Mouse (Mus musculus) leukemia stem cell, adult 10-12 weeks (primary cell): Measurements from ENCODE around the gene Faah. TPM values are rescaled to one million over a fixed set of nuclear protein-coding genes. Genes with fewer than 3 reads are reported as not detected.

Experiments used
- polyA plus RNA-seq: library from polyadenylated mRNA; stranded (reverse); fragments of >175 nt; gene quantifications from 2 replicates; pipeline ENCODE4 v1.2.3, GENCODE M21; 2012; ENCODE audit warnings: low replicate concordance

Gene Faah
- 7.7 and 12.1 TPM in 2 replicates for polyA plus RNA-seq

DNA sequence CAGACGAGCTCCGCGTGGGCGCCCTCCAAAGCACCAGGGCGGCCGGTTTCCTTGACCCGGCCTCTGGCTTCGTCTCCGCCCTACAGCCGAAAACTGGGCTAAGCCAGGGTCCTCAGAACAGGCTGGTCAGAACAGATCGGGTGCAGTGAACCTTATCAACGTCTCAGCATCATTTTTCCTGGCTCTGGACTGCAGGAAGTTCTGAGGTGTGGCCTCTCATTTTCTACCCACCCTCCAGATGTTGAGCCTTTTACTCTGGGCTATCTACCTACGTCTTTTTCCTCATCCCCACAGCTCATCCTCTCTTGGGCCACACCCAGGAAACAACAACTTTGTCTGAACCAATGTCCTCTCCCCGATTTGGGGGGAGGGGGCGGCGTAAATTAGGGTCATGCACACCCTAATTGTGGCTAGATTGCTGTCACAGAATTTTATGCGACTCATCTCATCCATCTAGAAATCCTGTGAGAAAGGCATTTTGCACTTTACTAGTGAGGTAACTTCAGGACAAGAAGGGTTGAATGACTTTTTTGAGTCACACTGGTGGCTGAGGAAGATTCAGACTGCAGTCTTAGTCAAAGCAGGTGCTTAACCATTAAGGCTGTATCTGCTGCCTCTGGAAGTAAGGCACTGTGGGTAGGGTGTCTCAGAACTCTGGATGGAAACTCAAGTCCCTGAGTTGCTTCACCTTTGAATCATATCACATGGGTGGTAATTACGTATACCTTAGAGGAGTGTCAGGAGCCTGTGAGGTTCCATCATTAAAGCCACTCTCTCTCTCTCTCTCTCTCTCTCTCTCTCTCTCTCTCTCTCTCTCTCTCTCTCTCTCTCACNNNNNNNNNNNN, at the start of gene Faah:
Gene Faah, minus strand, starts transcription at position 25 of the 845 bp plus-strand sequence.

DNA sequence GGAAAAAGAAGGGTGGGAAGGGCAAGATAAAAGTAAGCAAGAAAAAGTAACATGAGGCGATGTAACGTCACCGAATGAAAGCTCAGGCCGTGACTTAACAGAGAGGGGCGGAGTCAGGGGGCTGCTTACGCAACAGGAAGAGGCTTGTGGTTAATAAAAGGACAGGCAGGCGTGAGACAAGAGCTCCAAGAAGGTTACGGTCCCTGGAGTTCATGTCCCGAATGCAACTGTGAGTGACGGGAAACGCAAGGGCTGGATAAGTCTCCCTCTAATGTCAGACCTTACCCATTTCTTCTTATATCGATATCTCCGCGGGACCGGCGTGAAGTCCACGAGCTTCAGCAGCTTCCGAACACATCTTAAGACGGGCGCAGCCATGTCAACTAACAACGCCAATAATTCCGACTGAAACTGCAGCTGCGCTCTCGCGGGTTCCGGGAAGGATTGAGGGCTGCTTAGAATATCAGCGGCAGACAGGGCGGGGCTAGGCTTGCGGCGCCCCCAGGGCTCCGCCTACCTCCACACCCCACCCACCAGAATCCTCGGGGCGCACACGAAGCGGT, 35.8 kb upstream of the Faah start, which contains the start of gene Nsun4:
Gene Nsun4, minus strand, starts transcription at position 478 of the 563 bp plus-strand sequence.

GRCm38 (mm10) chr4:115939295-115940102, 78.2 kb downstream of the Faah start, which contains the start of gene Dmbx1:
Gene Dmbx1 (minus strand): TSS chr4:115939926.

Other genes starting within 250 kb of the Faah start
- gene Tex38, start 236.9 kb downstream of the Faah start, polyA plus RNA-seq = not detected in 2 replicates
- gene Atpaf1, start 233.1 kb downstream of the Faah start, polyA plus RNA-seq = 10.3 and 13.7 TPM in 2 replicates
- 11.1 and 14.7 TPM in 2 replicates for gene Mob3c, start 189.8 kb downstream of the Faah start, polyA plus RNA-seq
- gene Mknk1, start 178.7 kb downstream of the Faah start, polyA plus RNA-seq = 22.0 and 87.7 TPM in 2 replicates
- gene Kncn, start 133.5 kb downstream of the Faah start, polyA plus RNA-seq = not detected in 2 replicates
- not detected in 2 replicates for gene 6430628N08Rik, start 127.3 kb downstream of the Faah start, polyA plus RNA-seq
- not detected in 2 replicates for gene Dmbx1, start 78.0 kb downstream of the Faah start, polyA plus RNA-seq
- gene Nsun4, start 36.0 kb upstream of the Faah start, polyA plus RNA-seq = 0.11 and 0.38 TPM in 2 replicates
- gene Uqcrh, start 57.1 kb upstream of the Faah start, polyA plus RNA-seq = 12.3 and 45.2 TPM in 2 replicates
- 30.1 and 62.6 TPM in 2 replicates for gene Lrrc41, start 57.3 kb upstream of the Faah start, polyA plus RNA-seq
- 0.79 and 1.8 TPM in 2 replicates for gene Rad54l, start 105.8 kb upstream of the Faah start, polyA plus RNA-seq
- 4.2 and 8.7 TPM in 2 replicates for gene Pomgnt1, start 105.9 kb upstream of the Faah start, polyA plus RNA-seq
- gene Lurap1, start 133.4 kb upstream of the Faah start, polyA plus RNA-seq = 0.19 and 0.41 TPM in 2 replicates
- not detected in 2 replicates for gene Tspan1, start 149.7 kb upstream of the Faah start, polyA plus RNA-seq
- gene 1700042G07Rik, start 155.4 kb upstream of the Faah start, polyA plus RNA-seq = not detected in 2 replicates
- not detected in 2 replicates for gene Gm49337, start 155.5 kb upstream of the Faah start, polyA plus RNA-seq
- gene Pik3r3, start 203.7 kb upstream of the Faah start, polyA plus RNA-seq = 1.3 and 3.1 TPM in 2 replicates